Mouse (Mus musculus) left cerebral cortex, postnatal 4 days (tissue): ENCODE measurements around the gene Soat2. TPM values are rescaled to one million over a fixed set of nuclear protein-coding genes. Genes with fewer than 3 reads are reported as not detected.

Source experiments
- DNase-seq: peaks from one replicate; pipeline ENCODE4 v3.0.0-alpha.2; 2022
- intact Hi-C: fragments of 180-260 bp; cut with DNase I; formaldehyde crosslinking; loops from one replicate; pipeline ENCODE4 v1.15.1; 2025
- total RNA-seq, 2 experiments: library from RNA; stranded (reverse); gene quantifications; 2 replicates each; pipeline ENCODE4 v1.2.3; 2021

Soat2 gene
- not detected for total RNA-seq

DNA sequence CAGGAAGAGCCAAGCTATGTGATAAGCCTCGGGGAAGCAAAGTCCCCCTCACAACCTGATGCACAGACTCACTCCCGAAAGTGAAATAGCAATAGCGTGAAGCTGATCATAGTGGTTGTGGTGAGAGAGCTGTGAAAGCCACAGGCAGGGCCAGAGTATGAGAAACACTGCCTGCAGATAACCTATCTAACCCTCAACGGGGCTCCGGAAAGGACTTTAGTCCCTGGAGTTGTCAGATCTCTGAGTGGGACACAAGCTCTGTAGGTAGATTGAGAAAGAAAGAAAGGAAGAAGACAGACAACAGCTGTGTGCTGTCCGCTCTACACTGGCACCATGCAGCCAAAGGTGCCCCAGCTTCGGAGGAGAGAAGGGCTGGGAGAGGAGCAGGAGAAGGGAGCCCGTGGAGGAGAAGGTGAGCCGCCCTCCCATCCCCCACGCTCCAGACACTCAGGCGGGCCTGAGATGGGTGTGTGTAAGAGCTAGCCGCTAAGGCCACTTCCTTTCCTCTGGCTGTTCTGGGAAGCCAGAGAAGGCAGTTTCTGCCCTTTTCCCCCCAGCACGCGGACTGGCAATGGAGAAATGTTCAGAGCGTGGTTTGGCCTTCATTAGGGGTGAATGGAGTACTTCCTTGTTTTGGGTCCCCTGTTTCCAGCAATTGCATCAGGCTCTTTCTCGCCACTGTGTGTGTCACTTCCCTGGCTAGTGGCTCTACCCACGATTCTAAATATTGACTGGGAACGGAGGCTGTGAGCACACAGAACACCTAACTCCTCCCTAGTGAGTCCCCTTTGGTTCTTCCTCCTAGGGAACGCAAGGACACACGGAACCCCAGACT is at the start of gene Soat2:
Gene Soat2 (plus strand): TSS at position 226 of the 835 bp plus-strand sequence.
- intact Hi-C loops = no loop called here
- DNase-seq = no peak

DNA sequence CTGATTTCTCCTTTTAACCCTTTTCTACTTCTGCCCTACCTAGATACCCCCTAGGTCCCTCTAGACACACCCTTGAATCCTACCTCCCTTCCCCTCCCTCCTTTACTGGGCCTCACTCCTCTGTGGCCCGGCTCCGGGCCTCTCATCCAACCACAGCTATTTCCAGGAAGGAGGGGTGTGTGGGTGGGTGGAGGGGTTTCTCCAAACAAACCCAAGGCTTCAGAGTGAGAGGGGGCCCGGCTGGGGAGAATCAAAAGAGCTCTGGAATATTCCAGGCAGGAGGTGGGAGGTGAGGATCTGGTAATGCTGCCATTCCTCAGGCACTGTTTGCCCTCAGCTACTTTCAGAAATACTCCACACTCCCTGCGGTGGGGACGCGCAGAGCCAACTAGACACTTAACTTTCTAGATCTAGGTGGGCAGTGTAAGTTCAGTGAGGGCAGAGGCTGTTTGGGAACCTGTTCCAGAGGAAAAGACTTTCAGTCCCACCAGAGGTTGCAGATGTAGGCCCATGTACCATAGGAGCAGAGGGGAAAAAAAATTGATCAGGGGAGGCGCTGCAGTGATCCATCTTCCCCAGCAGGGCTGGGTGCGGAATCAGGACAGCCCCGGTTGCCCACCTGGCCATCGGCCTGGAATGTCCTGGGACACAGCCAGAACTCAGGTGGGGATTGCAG is 49.2 kb upstream of the Soat2 start:
- peak; percentile 18 for DNase-seq
- intact Hi-C loops = no loop called here

DNA sequence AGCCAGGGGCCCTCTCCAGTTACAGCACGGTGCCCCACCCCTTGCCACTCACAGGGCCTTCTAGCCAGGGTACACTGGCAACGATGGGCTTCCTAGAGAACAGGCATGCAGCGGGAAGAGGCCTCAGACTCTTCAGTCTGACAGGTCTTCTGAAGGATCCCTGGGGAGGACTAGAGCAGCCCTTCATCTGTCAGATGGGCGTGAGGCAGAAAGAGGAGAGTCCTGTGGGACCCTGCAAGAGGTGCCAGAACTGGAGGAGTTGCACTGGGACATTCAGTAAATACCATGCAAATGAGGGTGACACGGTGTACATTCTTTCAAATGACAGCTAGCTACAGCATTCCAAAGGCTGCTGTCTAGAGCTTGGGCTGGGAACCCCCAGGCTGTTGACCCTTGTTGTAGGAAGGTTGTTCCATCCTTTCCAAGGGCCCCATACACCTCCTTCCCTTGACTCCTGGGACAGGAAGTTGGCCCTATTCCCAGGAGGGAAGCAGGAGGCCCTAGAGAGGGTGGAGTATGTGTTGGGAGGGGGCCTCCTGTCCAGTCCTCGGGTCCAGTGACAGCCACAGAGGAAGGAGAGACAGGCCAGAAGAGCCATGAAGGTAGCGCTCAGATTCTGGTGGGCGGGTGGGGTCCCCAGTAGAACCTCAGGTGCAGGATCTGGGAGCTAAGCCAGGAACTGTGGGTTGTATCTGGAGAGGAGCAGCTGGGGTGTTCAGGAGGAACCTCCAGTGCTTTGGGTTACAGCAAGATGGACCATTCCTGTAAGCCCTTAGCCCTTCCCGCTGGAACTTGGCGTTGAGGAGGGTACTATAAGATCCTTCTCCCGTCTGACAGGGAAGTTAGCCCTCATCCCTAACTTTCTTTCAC is 48.4 kb upstream of the Soat2 start:
- intact Hi-C loops = no loop called here
- peak; percentile 36 for DNase-seq

DNA sequence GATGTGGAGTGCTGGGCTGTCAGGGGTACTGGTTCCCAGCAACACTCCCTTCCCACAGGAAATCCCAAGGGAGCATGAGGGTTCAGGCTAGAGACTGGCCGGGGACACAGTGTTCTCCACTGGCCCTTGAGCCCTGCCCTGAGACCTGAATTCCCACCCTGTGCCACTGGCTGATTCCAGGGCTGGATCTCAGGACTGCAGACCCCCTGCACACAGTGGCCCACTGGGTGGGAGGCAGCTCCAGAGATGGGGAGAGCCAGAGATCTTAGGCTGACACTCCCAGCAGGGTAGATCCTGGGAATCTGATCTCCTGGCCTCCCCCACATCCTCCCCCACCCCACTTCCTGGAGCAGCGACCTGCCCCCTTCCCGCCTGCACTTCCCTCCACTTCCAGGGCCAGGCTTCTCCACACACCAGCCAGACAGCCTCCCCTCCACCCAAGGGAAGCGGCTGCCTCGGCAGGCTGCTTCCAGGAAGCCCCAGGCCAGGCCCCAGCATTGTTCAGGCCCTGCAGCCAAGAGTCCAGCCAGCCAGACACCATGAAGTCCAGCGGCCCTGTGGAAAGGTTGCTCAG is 47.7 kb upstream of the Soat2 start:
- intact Hi-C loops = no loop called here
- peak; percentile 17 for DNase-seq

DNA sequence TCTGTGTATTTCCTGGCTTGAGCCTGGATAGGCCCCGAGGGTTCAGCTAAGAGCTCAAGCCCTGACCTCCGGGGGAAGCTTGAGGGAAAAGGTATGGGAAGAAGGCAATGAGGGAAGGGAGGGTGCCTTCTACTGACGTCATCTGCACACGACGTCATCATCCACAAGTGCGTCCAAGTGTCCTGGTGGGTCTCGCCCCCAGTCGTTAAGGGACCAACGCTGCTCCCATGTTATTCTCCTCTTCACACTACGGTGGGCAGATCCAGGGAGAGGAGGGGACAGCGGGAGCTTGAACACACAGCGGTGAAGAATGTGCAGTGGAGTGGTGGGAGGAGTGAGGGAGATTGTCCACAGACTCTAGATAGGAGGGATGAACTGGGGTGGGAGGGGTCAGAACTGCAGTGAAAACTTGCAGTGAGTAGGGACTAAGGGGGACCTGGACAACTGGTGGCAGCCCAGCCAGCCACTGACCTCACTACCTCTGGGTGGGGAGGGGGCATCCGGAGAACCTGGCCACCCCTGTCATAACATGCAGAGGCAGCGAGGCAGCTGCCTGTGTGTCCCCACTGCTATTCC is 46.9 kb upstream of the Soat2 start:
- intact Hi-C loops = no loop called here
- DNase-seq = no peak

DNA sequence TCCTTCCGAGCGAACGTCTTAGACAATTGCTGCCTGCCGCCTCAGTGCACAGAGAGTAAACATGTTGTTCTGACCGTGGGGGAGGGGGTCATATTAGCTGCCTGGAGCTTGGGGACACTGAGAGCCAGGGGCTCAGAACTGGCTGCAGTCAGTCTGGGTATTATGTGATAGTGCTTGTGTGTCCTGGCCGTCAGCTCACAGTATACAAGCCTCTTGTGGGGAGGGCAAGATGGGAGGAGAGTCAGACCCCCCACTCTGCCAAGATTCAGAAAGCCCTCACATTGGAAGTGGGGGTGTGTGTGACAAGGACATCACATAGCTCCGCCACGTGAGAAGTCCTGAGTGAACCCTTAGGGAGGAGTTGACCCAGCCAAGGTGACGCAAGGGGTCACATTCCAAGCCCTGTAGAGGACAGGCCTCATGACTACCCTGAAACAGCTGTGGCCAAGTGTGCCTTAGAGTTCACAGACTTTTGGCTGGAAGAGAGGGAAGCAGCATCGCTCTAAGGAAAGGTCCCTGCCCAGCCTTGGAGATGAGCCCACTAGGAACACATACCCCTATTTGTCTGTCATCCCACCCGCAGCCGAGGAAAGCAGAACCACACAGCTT is 46.3 kb upstream of the Soat2 start:
- intact Hi-C loops = no loop called here
- peak; percentile 10 for DNase-seq

DNA sequence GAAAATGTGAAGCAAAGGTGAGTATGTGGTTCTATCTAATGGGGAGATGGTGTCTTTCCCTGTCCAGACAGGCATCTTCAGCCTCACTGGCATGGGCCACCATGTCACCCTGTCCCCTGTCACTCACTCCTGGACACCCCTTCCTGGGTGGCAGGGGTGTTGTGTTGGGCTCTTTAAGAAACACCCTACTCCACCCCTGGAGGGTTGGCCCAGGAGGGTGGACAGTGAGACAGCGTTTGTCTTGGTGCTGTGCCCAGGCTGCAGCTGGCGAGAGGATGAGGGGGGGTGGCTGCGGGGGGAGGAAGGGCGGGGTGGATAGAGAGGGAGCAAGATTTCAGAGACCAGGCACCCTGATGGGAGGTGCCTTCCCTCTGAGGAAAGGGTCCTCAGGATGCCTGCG is 45.0 kb upstream of the Soat2 start:
- intact Hi-C loops = no loop called here
- DNase-seq = peak; percentile 52

DNA sequence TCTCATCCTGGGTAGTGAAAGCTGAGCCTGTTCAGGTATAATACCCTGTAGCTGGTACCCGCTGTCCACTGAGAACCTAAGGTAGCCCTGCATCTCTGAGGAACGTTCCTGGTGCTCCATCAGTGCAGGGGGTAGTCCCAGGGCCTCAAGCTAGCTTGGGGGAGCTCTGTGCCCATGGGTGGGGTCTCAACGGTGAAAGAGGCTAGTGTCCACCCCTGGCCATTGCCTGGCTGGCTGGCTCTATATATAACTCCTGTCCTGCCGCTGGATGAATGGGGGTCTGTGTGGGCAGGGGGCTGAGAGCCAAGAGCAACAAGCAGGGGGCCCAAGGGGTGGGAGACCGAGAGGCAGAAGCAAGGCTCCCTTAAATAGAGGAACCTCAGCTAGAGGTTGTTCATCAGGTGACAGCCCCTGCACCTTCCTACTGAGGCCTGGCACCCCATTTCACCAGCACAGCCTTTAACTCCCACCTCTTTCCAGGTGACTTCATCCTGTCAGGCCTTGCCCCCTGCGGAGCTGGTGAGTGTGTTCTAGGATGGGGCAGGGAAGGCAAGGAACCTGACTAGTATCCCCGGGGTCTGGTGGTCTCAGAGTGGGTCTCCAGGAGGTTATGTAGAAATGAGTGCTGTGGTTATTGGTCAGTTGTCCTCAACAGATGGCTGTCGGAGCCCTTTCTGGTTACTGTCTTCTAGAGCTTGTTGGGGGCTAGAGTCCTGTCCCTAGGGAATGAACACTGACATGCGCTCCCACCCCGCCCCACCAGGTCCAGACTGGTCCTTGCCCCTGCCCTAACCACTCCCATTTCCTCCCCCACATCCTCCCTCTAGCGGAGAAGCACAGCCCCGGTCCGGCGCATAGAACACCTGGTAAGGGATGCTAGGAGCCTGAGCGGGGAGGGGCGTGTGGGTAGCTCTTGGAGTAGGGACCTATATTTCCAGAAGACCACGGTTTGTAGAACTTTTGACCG is 44.3 kb upstream of the Soat2 start:
- peak; percentile 22 for DNase-seq
- intact Hi-C loops = no loop called here

DNA sequence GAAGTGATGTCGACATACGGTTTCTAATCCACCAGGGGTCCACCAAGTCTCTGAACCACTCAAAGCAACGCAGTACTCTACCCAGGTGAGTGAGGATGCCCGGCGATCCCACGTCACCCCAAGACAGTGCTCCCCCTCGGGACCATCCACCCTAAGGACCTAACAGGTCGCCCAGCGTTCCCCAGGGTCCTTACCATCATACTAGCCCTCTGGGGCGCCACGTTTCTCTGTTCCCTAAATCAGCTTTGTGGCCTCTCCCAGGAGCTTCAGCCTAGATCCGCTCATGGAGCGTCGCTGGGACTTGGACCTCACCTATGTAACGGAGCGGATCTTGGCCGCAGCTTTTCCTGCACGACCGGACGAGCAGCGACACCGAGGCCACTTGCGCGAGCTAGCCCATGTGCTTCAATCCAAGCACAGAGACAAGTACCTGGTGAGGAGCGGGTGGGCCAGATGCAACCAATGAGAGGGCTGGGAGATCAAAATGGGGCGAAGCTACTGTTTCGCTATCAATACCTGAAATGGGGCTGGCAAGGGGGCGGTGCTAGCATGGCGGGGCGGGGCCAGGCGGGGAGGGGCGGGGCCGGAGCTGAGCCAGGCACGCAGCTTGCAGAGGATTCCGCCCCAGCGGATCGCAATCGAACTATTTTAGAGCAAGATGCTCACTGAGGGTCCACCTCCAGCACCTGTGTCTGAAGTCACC is 43.4 kb upstream of the Soat2 start:
- intact Hi-C loops = no loop called here
- peak; percentile 32 for DNase-seq

DNA sequence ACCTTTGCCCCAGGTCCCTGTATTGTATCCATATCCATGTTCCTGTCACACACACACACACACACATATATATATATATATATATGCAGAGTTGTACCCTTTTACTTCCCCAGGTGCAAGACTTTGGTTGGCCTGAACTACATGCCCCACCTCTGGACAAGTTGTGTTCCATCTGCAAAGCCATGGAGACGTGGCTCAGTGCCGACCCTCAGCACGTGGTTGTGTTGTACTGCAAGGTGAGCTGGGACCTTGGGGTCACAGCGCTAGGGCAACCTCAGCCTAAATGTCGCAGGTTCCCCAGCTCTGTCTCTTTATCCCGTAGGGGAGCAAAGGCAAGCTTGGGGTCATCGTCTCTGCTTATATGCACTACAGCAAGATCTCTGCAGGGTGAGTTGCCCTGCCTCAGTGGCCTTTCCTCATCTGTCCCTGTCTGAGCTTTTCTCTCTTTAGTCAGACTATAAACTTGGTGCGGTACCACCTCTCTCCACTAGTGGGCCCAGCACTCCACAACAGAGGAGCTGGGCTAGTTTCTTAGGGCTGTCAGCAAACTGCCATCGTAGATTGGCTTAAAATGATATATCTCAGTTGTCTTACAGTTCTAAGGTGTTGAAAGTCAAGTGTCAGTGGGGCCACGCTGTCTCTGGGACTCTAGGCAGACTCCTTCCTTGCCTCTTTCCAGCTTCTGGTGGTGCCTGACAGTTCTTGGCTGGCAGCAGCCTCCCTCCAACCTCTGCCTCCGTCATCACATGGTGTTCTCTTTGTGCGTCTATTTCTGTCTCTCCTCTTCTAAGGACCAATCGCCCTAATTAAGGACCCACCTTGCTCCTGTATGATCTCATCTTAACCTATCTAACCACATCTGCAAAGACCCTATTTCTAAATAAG is 42.4 kb upstream of the Soat2 start:
- intact Hi-C loops = no loop called here
- peak; percentile 81 for DNase-seq

DNA sequence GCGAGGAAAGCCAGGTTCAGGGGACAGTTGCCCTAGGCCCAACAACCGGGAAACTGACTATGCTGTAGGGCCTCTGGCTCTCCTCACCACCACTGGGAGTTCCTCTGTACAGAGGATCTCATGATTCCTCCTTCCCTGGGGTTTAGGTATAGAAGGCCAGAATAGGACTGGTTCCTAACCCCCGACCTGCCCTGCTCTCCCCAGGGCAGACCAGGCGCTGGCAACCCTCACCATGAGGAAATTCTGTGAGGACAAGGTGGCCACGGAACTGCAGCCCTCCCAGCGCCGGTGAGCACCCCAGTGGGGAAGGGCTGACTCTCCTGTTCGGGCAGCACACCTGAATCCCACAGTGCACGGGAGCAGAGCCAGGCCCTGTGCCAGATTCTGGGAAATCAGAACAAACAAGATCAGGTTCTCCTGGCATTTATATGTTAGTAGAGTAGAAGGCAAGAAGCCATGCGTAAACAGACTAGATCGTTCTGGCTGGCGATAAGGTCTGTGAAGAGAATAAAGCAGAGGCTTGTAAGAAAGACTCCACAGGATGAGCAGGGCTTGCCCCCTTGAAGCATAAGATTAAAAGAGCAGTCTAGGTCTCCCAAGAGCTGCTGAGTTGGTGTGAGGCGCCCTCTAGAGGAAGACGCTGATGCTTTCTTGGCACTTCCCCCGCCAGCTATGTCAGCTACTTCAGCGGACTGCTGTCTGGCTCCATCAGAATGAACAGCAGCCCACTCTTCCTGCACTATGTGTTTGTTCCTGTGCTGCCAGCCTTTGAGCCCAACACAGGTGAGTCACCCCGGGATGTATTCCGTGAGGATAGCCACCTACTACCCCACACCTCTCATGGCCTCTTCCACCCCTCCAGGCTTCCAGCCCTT is 41.4 kb upstream of the Soat2 start:
- intact Hi-C loops = no loop called here

DNA sequence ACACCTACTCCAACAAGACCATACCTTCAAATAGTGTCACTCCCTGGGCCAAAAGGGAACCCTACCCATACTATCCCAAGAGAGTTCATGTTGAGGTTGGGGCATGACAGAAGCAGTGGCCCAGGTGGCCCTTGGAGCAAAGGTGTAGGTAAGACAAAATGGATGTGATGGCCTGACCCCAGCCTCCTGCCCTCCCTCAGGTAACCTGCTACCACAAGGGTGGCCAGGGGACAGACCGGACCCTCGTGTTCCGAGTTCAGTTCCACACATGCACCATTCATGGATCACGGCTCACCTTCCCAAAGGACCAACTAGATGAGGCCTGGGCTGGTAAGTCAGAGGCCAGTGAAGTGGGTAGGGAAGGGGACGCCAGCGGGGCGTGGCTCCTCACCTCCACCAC is 40.1 kb upstream of the Soat2 start:
- DNase-seq = no peak
- intact Hi-C loops = no loop called here

More for the DNA sequence above, 41.4 kb upstream of the Soat2 start:
- peak; percentile 87 for DNase-seq

DNA sequence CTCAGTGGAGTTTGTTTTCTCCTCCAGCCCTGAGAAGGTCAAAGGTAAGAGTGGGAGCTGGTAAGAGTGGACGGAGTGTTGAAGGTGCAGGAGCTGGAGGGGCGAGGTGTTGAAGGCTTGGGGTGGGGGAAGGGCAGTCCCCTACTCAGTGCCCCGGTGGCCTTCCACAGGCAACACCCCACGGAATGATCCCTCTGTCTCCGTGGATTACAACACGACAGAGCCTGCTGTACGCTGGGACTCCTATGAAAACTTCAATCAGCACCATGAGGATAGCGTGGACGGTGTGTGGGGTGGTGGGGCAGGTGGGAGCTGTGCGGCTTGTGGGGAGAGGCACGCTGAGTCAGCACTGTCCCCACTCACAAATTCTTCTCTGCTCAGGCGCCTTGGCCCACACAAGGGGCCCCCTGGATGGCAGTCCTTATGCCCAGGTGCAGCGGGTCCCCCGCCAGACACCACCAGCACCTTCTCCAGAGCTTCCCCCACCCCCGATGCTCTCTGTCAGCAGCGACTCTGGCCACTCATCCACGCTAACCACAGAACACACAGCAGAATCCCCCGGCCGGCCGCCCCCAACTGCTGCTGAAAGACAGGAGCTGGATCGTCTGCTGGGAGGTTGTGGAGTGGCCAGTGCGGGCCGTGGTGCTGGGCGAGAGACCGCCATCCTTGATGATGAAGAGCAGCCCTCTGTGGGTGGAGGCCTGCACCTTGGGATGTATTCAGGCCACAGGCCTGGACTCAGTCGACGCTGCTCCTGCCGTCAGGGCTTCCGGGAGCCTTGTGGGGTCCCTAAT is 39.4 kb upstream of the Soat2 start:
- intact Hi-C loops = no loop called here

DNA sequence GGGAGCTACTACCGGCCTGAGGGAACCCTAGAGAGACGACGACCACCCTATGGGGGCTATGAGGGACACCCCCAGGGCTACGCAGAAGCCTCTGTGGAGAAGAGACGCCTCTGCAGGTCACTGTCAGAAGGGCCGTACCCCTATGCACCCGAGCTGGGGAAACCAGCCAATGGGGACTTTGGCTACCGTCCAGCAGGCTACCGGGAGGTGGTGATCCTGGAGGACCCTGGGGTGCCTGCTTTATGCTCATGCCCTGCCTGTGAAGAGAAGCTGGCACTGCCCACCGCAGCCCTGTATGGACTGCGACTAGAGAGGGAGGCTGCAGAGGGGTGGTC is 38.9 kb upstream of the Soat2 start:
- DNase-seq = peak; percentile 33
- intact Hi-C loops = no loop called here

More for the DNA sequence above, 39.4 kb upstream of the Soat2 start:
- no peak for DNase-seq

DNA sequence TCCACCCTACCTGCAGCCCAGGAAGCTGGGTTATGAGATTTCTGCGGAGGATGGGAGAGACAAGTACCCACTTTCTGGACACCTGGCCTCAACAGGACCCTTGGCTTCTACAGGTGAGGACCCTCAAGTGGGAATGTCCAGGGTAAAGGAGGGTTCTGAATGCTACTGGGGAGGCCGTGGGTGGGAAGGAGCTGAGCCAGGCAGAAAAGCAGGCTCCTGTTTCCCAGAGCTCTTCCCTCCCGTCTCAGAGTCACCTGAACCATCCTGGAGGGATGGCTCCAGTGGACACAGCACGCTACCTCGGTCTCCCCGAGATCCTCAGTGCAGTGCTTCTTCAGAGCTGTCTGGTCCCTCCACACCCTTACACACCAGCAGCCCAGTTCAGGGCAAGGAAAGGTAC is 38.1 kb upstream of the Soat2 start:
- intact Hi-C loops = no loop called here
- no peak for DNase-seq

DNA sequence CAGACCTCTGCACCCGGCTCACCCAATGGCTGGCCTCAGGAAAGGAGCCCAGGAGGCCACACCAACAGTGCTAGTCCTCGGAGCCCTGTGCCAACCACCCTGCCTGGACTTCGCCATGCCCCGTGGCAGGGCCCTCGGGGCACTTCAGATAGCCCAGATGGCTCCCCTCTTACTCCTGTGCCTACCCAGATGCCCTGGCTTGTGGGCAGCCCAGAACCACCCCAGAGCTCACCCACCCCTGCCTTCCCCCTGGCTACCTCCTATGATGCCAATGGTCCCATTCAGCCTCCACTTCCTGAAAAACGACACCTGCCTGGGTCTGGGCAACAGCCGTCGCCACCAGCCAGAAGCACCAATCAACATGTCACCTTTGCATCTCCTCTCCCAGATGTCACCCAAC is 37.5 kb upstream of the Soat2 start:
- intact Hi-C loops = no loop called here
- no peak for DNase-seq
